Mouse (Mus musculus) hindbrain, embryonic 11.5 days (tissue): Measurements from ENCODE around the gene Hif3a. TPM values are rescaled to one million over a fixed set of nuclear protein-coding genes. Genes with fewer than 3 reads are reported as not detected.
A peak's percentile ranks its signal among the peaks of the same experiment; 100 is the strongest.

Experiments used
- ATAC-seq: fragments of 200-750 bp; cut with Nextera tagmentation; 2 replicates; pipeline ENCODE4 v1.8.0; 2017; ENCODE audit warnings: mild to moderate bottlenecking, moderate TSS enrichment, moderate library complexity; ENCODE audit not compliant: low FRiP score
- DNase-seq: peaks from one replicate; pipeline ENCODE4 v3.0.0-alpha.2; 2015; ENCODE audit warnings: low spot score
- H3K27ac ChIP-seq: fragments of 300-500 bp; sonication (generic); 2 replicates; pipeline ENCODE4 v1.5.1; 2014; ENCODE audit warnings: mild to moderate bottlenecking, low read depth, low read length
- H3K27me3 ChIP-seq: fragments of 300-500 bp; sonication (generic); 2 replicates; pipeline ENCODE4 v1.6.1; 2014; ENCODE audit warnings: mild to moderate bottlenecking, low read length, moderate library complexity, mixed read lengths; ENCODE audit not compliant: control insufficient read depth, insufficient read depth
- H3K36me3 ChIP-seq: fragments of 300-500 bp; sonication (generic); 2 replicates; pipeline ENCODE4 v1.6.1; 2014; ENCODE audit warnings: mild to moderate bottlenecking, low read length, moderate library complexity, mixed read lengths; ENCODE audit not compliant: control insufficient read depth, insufficient read depth
- H3K4me1 ChIP-seq: fragments of 300-500 bp; sonication (generic); replicated peaks from 2 replicates; pipeline ENCODE4 v1.6.1; 2014; ENCODE audit warnings: low read length, mixed read lengths; ENCODE audit not compliant: control insufficient read depth, insufficient read depth
- H3K4me2 ChIP-seq: fragments of 300-500 bp; sonication (generic); replicated peaks from 2 replicates; pipeline ENCODE4 v1.6.1; 2014; ENCODE audit warnings: mild to moderate bottlenecking, low read depth, low read length
- H3K4me3 ChIP-seq: fragments of 300-500 bp; sonication (generic); 2 replicates; pipeline ENCODE4 v1.5.1; 2014; ENCODE audit warnings: low read depth, low read length
- H3K9ac ChIP-seq: fragments of 300-500 bp; sonication (generic); 2 replicates; pipeline ENCODE4 v1.6.1; 2014; ENCODE audit warnings: low read depth, low read length
- H3K9me3 ChIP-seq: fragments of 300-500 bp; sonication (generic); 2 replicates; pipeline ENCODE4 v1.6.1; 2016; ENCODE audit warnings: low read length; ENCODE audit not compliant: control insufficient read depth
- WGBS: fragments of 180-500 bp; shearing (Covaris S2); extraction: QIAGEN DNeasy Blood & Tissue Kit; methylation state at CpG from one replicate; pipeline ENCODE4 v1.1.7; 2014; 5-methylcytosine and 5-hydroxymethylcytosine counted together
- polyA plus RNA-seq: library from polyadenylated mRNA; unstranded; fragments of >200 nt; fragmentation: Nextera tagmentation; extraction: Ambion mirVana; gene quantifications from 2 replicates; pipeline ENCODE4 v1.2.1, GENCODE M21; 2014

Gene Hif3a
- polyA plus RNA-seq, 1 experiment from 2014 or later, result 4.9 TPM

- H3K9me3 ChIP-seq, result no peaks in the 10 kb centered on the region
- H3K4me1 ChIP-seq, result no peaks in the 10 kb centered on the region
- H3K4me3 ChIP-seq, result no peak overlapping the region
- ATAC-seq, result no peak
- no peaks in the 10 kb centered on the region for H3K27me3 ChIP-seq
- WGBS, result 93% methylated on average over 4 of the region's 4 CpGs
- no peak overlapping the region for H3K4me2 ChIP-seq
- H3K27ac ChIP-seq, result no peak overlapping the region
- no peak for DNase-seq
- H3K9ac ChIP-seq, result no peak overlapping the region
- H3K36me3 ChIP-seq, result peaks cover 25% of the 10 kb centered on the region
These were observed 54.9 kb downstream of the Hif3a start for GRCm38 (mm10) chr7:17007300-17007699.

GRCm38 (mm10) chr7:17004716-17005115, 57.5 kb downstream of the Hif3a start:
- Histone ChIP-seq H3K9me3 (no peaks in the 10 kb centered on the region), H3K27me3 (no peaks in the 10 kb centered on the region), H3K4me3 (no peak overlapping the region), H3K36me3 (peaks cover 20% of the 10 kb centered on the region), H3K4me1 (no peaks in the 10 kb centered on the region), H3K9ac (no peak overlapping the region), H3K4me2 (no peak overlapping the region), H3K27ac (no peak overlapping the region)
- WGBS, result 85% methylated on average over 7 of the region's 7 CpGs
- no peak for DNase-seq
- no peak for ATAC-seq

DNA sequence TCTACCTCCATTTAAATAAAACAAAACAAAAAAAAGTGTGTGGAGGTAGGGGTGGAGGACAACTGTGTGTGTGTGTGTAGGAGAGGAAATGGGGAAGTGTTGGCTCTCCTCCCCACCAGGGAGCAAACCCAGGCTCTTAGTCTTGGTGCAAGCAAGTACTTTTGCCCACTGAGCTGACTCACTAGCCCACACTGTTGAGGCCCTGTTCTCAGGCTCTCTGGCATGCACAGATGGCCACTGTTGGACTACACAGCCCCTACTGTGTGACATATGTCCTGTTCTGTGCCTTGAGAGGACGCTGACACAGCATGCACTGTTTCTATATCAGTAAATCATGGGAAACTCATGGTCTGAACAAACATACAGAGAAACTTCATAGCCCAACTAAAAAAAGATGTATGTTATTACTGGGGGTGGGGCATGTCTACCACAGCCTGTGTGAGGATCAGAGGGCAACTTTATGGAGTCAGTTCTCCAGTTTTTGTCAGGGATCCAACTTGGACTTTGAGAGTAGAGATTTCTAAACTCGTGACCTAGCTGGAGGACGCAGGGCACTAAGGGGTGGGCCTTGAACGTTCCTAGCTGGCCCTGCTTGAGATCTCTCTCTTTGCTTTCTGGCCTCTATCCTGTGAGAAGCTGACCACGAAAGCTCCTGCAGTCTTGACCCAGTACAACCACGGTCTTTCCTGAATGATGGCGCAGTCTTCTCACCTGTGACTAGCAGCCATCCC, 58.8 kb downstream of the Hif3a start:
- H3K9me3 ChIP-seq, result no peaks in the 10 kb centered on the region
- DNase-seq (no peak), ATAC-seq (no peak)
- H3K4me2 ChIP-seq, result no peak overlapping the region
- no peak overlapping the region for H3K4me3 ChIP-seq
- no peak overlapping the region for H3K27ac ChIP-seq
- H3K36me3 ChIP-seq, result peaks cover 18% of the 10 kb centered on the region
- no peaks in the 10 kb centered on the region for H3K4me1 ChIP-seq
- no peaks in the 10 kb centered on the region for H3K27me3 ChIP-seq
- no peak overlapping the region for H3K9ac ChIP-seq
- WGBS, result 87% methylated on average over 7 of the region's 7 CpGs

GRCm38 (mm10) chr7:17002375-17003195, 59.6 kb downstream of the Hif3a start:
- Histone ChIP-seq H3K4me1 (no peaks in the 10 kb centered on the region), H3K36me3 (peaks cover 15% of the 10 kb centered on the region), H3K4me2 (no peak overlapping the region), H3K4me3 (no peak overlapping the region), H3K27ac (no peak overlapping the region), H3K9me3 (no peaks in the 10 kb centered on the region), H3K9ac (no peak overlapping the region), H3K27me3 (no peaks in the 10 kb centered on the region)
- WGBS, result 17% methylated on average over 7 of the region's 7 CpGs
- ATAC-seq (peak; percentile 66; the same call in 1 of the 2 replicates), DNase-seq (peak; percentile 91)

DNA sequence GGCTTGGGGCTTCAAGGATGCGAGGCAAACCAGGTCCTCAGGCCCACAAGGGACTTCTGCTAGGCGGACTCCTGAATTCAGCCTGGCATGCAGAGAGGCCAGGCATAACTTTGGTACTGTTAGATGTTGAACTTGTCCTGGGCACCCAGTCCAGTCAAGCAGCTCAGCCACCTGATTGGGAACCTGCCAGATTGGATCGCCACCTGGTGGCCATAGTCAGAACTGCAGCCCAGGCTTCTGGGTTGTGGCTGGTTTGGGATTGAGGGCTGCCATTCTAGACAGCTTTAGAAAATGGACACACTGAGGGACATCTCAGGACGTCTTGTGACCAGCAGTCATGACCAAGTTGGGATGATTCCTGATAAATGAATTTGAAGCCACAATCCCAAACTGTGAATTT, 62.6 kb downstream of the Hif3a start:
- H3K27ac ChIP-seq, result no peak overlapping the region
- no peaks in the 10 kb centered on the region for H3K4me1 ChIP-seq
- H3K4me3 ChIP-seq, result no peak overlapping the region
- no peaks in the 10 kb centered on the region for H3K9me3 ChIP-seq
- H3K36me3 ChIP-seq, result no peaks in the 10 kb centered on the region
- H3K4me2 ChIP-seq, result no peak overlapping the region
- ATAC-seq (0 out of 2 replicates have a peak, but pooled peaks have one; percentile 44), DNase-seq (peak; percentile 93)
- WGBS, result 30% methylated on average over 4 of the region's 4 CpGs
- no peak overlapping the region for H3K9ac ChIP-seq
- H3K27me3 ChIP-seq, result no peaks in the 10 kb centered on the region

- Histone ChIP-seq H3K9me3 (no peaks in the 10 kb centered on the region), H3K27me3 (no peaks in the 10 kb centered on the region), H3K4me3 (no peak overlapping the region), H3K36me3 (no peaks in the 10 kb centered on the region), H3K4me1 (no peaks in the 10 kb centered on the region), H3K27ac (no peak overlapping the region), H3K4me2 (no peak overlapping the region), H3K9ac (no peak overlapping the region)
- 0 out of 2 replicates have a peak, but pooled peaks have one; percentile 2 for ATAC-seq
- no peak for DNase-seq
- WGBS, result 75% methylated on average over 4 of the region's 4 CpGs
These were observed 63.0 kb downstream of the Hif3a start for GRCm38 (mm10) chr7:16999233-16999632.

GRCm38 (mm10) chr7:16995345-16995744, 66.9 kb downstream of the Hif3a start:
- DNase-seq (no peak), ATAC-seq (no peak)
- Histone ChIP-seq H3K9ac (no peak overlapping the region), H3K4me2 (no peak overlapping the region), H3K9me3 (no peaks in the 10 kb centered on the region), H3K4me3 (no peak overlapping the region), H3K27ac (no peak overlapping the region), H3K27me3 (no peaks in the 10 kb centered on the region), H3K36me3 (no peaks in the 10 kb centered on the region), H3K4me1 (peaks cover 8% of the 10 kb centered on the region; the same call in 1 of the 2 replicates)
- 95% methylated on average over 4 of the region's 4 CpGs for WGBS

DNA sequence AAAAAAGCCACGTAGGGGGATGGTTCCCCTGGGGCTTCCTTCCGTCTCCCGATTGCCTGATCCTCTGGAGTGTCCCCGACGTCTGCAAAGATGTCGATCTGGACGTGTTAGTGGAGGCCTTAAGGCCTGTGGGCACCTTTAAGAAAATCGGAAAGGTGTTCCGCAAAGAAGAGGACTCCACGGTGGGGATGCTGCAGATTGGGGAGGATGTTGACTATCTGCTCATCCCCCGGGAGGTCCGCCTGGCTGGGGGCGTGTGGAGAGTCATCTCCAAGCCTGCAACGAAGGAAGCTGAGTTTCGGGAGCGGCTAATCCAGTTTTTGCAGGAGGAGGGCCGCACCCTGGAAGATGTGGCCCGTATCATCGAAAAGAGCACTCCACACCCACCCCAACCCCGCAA, 67.8 kb downstream of the Hif3a start:
- no peaks in the 10 kb centered on the region for H3K27me3 ChIP-seq
- H3K4me2 ChIP-seq, result peak overlapping the region; percentile 49
- H3K36me3 ChIP-seq, result no peaks in the 10 kb centered on the region
- H3K9me3 ChIP-seq, result no peaks in the 10 kb centered on the region
- DNase-seq, result no peak
- peaks cover 8% of the 10 kb centered on the region; the same call in 1 of the 2 replicates for H3K4me1 ChIP-seq
- H3K4me3 ChIP-seq, result peak overlapping the region; percentile 44
- H3K27ac ChIP-seq, result no peak overlapping the region
- WGBS, result 12% methylated on average over 20 of the region's 20 CpGs
- H3K9ac ChIP-seq, result peak overlapping the region; percentile 34
- no peak for ATAC-seq
